ENCODE assay signal across 29 mouse cellular contexts in genomic region chr11:21735272-21735671, GRCm38 (mm10).
DNase-seq lines count a peak whose midpoint lies in the region; ATAC-seq and TF ChIP-seq lines count a peak whose summit lies in the region.
"Had no signal": no experiment of that assay in that cellular context is flagged by ENCODE, and none has a peak within 500 bp of the region (broad histone marks: within the 10 kb centered on the region; RNA-seq: fewer than 3 reads in every experiment).

No protein-coding gene starts in this region.

- H3K36me3 ChIP-seq in midbrain, embryonic 10.5 days, result no peaks in the 10 kb centered on the region
- H3K36me3 ChIP-seq in midbrain, postnatal 0 days (ENCODE audit: insufficient read depth, low read length), result no peaks in the 10 kb centered on the region
- no peaks in the 10 kb centered on the region for H3K36me3 ChIP-seq in midbrain, embryonic 13.5 days
- no peaks in the 10 kb centered on the region for H3K36me3 ChIP-seq in midbrain, embryonic 16.5 days (ENCODE audit: control insufficient read depth, insufficient read depth, low read length)
- H3K36me3 ChIP-seq: embryonic facial prominence, embryonic 10.5 days; embryonic facial prominence, embryonic 13.5 days; heart, embryonic 12.5 days; heart, embryonic 15.5 days; hindbrain, embryonic 10.5 days had no signal

- H3K4me2 ChIP-seq in midbrain, postnatal 0 days (ENCODE audit: low read depth, low read length, poor library complexity, severe bottlenecking), result no peak overlapping the region
- no peak overlapping the region; the same call in 1 of the 2 replicates for H3K4me2 ChIP-seq in midbrain, embryonic 13.5 days (replicated peaks)
- peak overlapping the region; percentile 30 for H3K4me2 ChIP-seq in midbrain, embryonic 16.5 days (ENCODE audit: low read length)
- H3K4me2 ChIP-seq: embryonic facial prominence, embryonic 13.5 days; forebrain, embryonic 13.5 days; heart, embryonic 12.5 days; heart, embryonic 15.5 days; hindbrain, embryonic 14.5 days had no signal

- WGBS in midbrain, embryonic 10.5 days, result 31% methylated on average over 6 of the region's 6 CpGs
- WGBS in midbrain, postnatal 0 days, result 18% methylated on average over 6 of the region's 6 CpGs
- WGBS in midbrain, embryonic 13.5 days, result 19% methylated on average over 6 of the region's 6 CpGs
- WGBS in midbrain, embryonic 16.5 days, result 18% methylated on average over 6 of the region's 6 CpGs

- no peaks in the 10 kb centered on the region for H3K9me3 ChIP-seq in midbrain, embryonic 10.5 days (replicated peaks)
- no peaks in the 10 kb centered on the region for H3K9me3 ChIP-seq in midbrain, postnatal 0 days (ENCODE audit: low read length)
- no peaks in the 10 kb centered on the region for H3K9me3 ChIP-seq in midbrain, embryonic 13.5 days
- H3K9me3 ChIP-seq in midbrain, embryonic 16.5 days (replicated peaks; ENCODE audit: control insufficient read depth, low read length, poor library complexity, severe bottlenecking), result no peaks in the 10 kb centered on the region
- H3K9me3 ChIP-seq: embryonic facial prominence, embryonic 10.5 days; embryonic facial prominence, embryonic 13.5 days; forebrain, embryonic 13.5 days; heart, embryonic 12.5 days; heart, embryonic 15.5 days; hindbrain, embryonic 10.5 days had no signal

- DNase-seq in midbrain, embryonic 10.5 days (ENCODE audit: low spot score), result peak; percentile 27
- DNase-seq in midbrain, postnatal 0 days (ENCODE audit: low spot score), result no peak
- DNase-seq in spleen, adult 18-20 months, result no peak
- DNase-seq in kidney, postnatal 14 days, result no peak
- DNase-seq: adrenal gland, adult 2 months; adrenal gland, postnatal 14 days; cerebellum, adult 18-20 months; cerebellum, adult 9-10 months; cerebellum, postnatal 14 days; embryo, embryonic 11 days; forebrain, postnatal 0 days; gastrocnemius, adult 2 months; gastrocnemius, postnatal 14 days; heart, adult 18-20 months; heart, postnatal 10 days; heart, postnatal 36 days had no signal

- H3K27ac ChIP-seq in midbrain, embryonic 10.5 days (replicated peaks), result no peak overlapping the region
- H3K27ac ChIP-seq in midbrain, postnatal 0 days (ENCODE audit: low read depth, low read length), result no peak overlapping the region
- no peak overlapping the region for H3K27ac ChIP-seq in midbrain, embryonic 13.5 days
- H3K27ac ChIP-seq in midbrain, embryonic 16.5 days (ENCODE audit: low read length), result no peak overlapping the region
- H3K27ac ChIP-seq: embryonic facial prominence, embryonic 10.5 days; embryonic facial prominence, embryonic 13.5 days; forebrain, embryonic 13.5 days; gastrocnemius, adult 2 months; heart, embryonic 15.5 days; hindbrain, embryonic 10.5 days; hindbrain, embryonic 14.5 days; hindbrain, postnatal 0 days had no signal

- H3K4me1 ChIP-seq in midbrain, embryonic 10.5 days, result peaks cover 7% of the 10 kb centered on the region; the same call in 1 of the 2 replicates
- no peaks in the 10 kb centered on the region for H3K4me1 ChIP-seq in midbrain, postnatal 0 days (ENCODE audit: insufficient read depth, low read length)
- peaks cover 4% of the 10 kb centered on the region; the same call in 1 of the 2 replicates for H3K4me1 ChIP-seq in midbrain, embryonic 13.5 days (replicated peaks)
- H3K4me1 ChIP-seq in midbrain, embryonic 16.5 days (ENCODE audit: control insufficient read depth, insufficient read depth, low read length), result peaks cover 5% of the 10 kb centered on the region; the same call in 1 of the 2 replicates
- H3K4me1 ChIP-seq: embryonic facial prominence, embryonic 10.5 days; embryonic facial prominence, embryonic 13.5 days; heart, embryonic 12.5 days; heart, embryonic 15.5 days; hindbrain, embryonic 10.5 days had no signal

- no peaks in the 10 kb centered on the region for H3K27me3 ChIP-seq in midbrain, embryonic 10.5 days (ENCODE audit: low read depth, poor library complexity, severe bottlenecking)
- H3K27me3 ChIP-seq in midbrain, postnatal 0 days (ENCODE audit: insufficient read depth, low read length), result no peaks in the 10 kb centered on the region
- no peaks in the 10 kb centered on the region for H3K27me3 ChIP-seq in midbrain, embryonic 13.5 days
- no peaks in the 10 kb centered on the region for H3K27me3 ChIP-seq in midbrain, embryonic 16.5 days (ENCODE audit: control insufficient read depth, insufficient read depth, low read depth, low read length)
- H3K27me3 ChIP-seq: embryonic facial prominence, embryonic 13.5 days; forebrain, embryonic 13.5 days; heart, embryonic 12.5 days; heart, embryonic 15.5 days had no signal

- no peak overlapping the region for H3K4me3 ChIP-seq in midbrain, embryonic 10.5 days
- H3K4me3 ChIP-seq in midbrain, postnatal 0 days (ENCODE audit: low read depth, low read length), result no peak overlapping the region
- H3K4me3 ChIP-seq in midbrain, embryonic 13.5 days (replicated peaks), result no peak overlapping the region
- no peak overlapping the region for H3K4me3 ChIP-seq in midbrain, embryonic 16.5 days (ENCODE audit: low read depth, low read length)
- H3K4me3 ChIP-seq: embryonic facial prominence, embryonic 10.5 days; embryonic facial prominence, embryonic 13.5 days; erythroblast, embryonic 14.5 days; forebrain, embryonic 13.5 days; gastrocnemius, adult 2 months; heart, embryonic 12.5 days; heart, embryonic 15.5 days; hindbrain, embryonic 10.5 days had no signal

- TF ChIP-seq CTCF in midbrain, postnatal 0 days (IDR thresholded peaks at IDR 0.05), result no peak

- H3K9ac ChIP-seq in midbrain, postnatal 0 days (replicated peaks; ENCODE audit: low read length, poor library complexity, severe bottlenecking), result no peak overlapping the region
- H3K9ac ChIP-seq in midbrain, embryonic 13.5 days (replicated peaks), result no peak overlapping the region
- no peak overlapping the region for H3K9ac ChIP-seq in midbrain, embryonic 16.5 days (ENCODE audit: low read depth, low read length)
- H3K9ac ChIP-seq: embryonic facial prominence, embryonic 13.5 days; forebrain, embryonic 13.5 days; forebrain, postnatal 0 days; heart, embryonic 12.5 days; heart, embryonic 15.5 days; hindbrain, embryonic 14.5 days had no signal

- no peak for ATAC-seq in midbrain, postnatal 0 days (ENCODE audit: low FRiP score)
- ATAC-seq in midbrain, embryonic 13.5 days, result peak; percentile 60; the same call in 1 of the 2 replicates
- peak; percentile 56; the same call in 1 of the 2 replicates for ATAC-seq in midbrain, embryonic 16.5 days
- ATAC-seq: CD4-positive, CD25-positive, alpha-beta regulatory T cell, adult 4 months; forebrain, embryonic 13.5 days; forebrain, postnatal 0 days; hindbrain, postnatal 0 days; inflammation-experienced regulatory T-cells, adult 6 months had no signal
